Mouse (Mus musculus) C2C12 (cell line): ENCODE measurements around the gene Nsl1. TPM values are rescaled to one million over a fixed set of nuclear protein-coding genes. Genes with fewer than 3 reads are reported as not detected.

Experiments
- H3K27me3 ChIP-seq: one replicate; pipeline ENCODE4 v1.6.1; 2011; ENCODE audit not compliant: control insufficient read depth, insufficient read depth, insufficient read length
- H3K36me3 ChIP-seq: one replicate; pipeline ENCODE4 v1.6.1; 2011; ENCODE audit not compliant: control insufficient read depth, insufficient read depth
- H3K4me3 ChIP-seq: one replicate; pipeline ENCODE4 v1.5.1; 2011; ENCODE audit warnings: mild to moderate bottlenecking, control low read depth; ENCODE audit not compliant: poor library complexity, insufficient read depth, severe bottlenecking
- H3K79me2 ChIP-seq: one replicate; pipeline ENCODE4 v1.6.1; 2011; ENCODE audit not compliant: control insufficient read depth, insufficient read depth
- H3K79me3 ChIP-seq: one replicate; pipeline ENCODE4 v1.6.1; 2011; ENCODE audit warnings: low read depth, control low read depth
- H3ac ChIP-seq: one replicate; pipeline ENCODE3; 2011; ENCODE audit warnings: low read depth; ENCODE audit not compliant: control insufficient read depth, insufficient read length
- CEBPB ChIP-seq: IDR thresholded peaks from one replicate; pipeline ENCODE4 v1.6.1; 2011; ENCODE audit warnings: low read depth, mild to moderate bottlenecking, control low read depth, moderate library complexity
- CTCF ChIP-seq: IDR thresholded peaks from one replicate; pipeline ENCODE4 v1.5.1; 2011; ENCODE audit not compliant: control insufficient read depth, insufficient read depth, insufficient read length
- FOSL1 ChIP-seq: IDR thresholded peaks from one replicate; pipeline ENCODE4 v1.8.0; 2011; ENCODE audit warnings: mild to moderate bottlenecking, low read length; ENCODE audit not compliant: poor library complexity, insufficient read depth, severe bottlenecking
- MAX ChIP-seq: IDR thresholded peaks from one replicate; pipeline ENCODE4 v1.6.1; 2011; ENCODE audit warnings: mild to moderate bottlenecking, control low read depth
- MYOD1 ChIP-seq: IDR thresholded peaks from one replicate; pipeline ENCODE4 v1.6.1; 2011; ENCODE audit warnings: low read depth; ENCODE audit not compliant: control insufficient read depth, insufficient read length
- MYOG ChIP-seq: IDR thresholded peaks from one replicate; pipeline ENCODE4 v1.6.1; 2011; ENCODE audit not compliant: control insufficient read depth, insufficient read length; ENCODE audit errors: extremely low read depth
- USF1 ChIP-seq: IDR thresholded peaks from one replicate; pipeline ENCODE4 v1.6.1; 2011; ENCODE audit warnings: low read depth, mild to moderate bottlenecking, control low read depth, moderate library complexity
- polyA plus RNA-seq: library from polyadenylated mRNA; unstranded; fragments of >200 nt; fragmentation: generic; extraction: Trizol; gene quantifications from one replicate; pipeline ENCODE4 v1.2.1, GENCODE M21; 2012; ENCODE audit warnings: missing spikeins

The Nsl1 gene
- polyA plus RNA-seq, 1 experiment: 9.4 TPM

DNA sequence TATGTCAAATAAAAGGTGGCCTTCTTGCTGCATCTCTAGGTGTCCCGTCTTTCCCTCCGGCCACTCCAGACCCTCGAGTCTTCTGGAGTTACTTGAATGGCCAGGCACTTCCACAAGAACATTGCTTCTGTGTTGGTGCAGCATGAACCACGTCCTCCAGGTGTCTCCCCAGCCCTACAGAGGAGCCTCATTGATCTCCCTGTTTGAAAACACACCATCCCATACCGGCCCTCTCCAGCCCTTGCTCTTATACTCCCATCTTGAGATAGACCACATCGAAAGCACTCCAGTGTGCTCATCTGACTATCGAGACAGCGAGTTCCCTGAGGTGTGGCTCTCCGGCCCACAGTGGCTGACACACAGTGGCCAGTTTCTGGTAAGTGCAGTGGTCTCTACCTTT, 32.2 kb downstream of the Nsl1 start:
- H3ac ChIP-seq: no peak overlapping the region

DNA sequence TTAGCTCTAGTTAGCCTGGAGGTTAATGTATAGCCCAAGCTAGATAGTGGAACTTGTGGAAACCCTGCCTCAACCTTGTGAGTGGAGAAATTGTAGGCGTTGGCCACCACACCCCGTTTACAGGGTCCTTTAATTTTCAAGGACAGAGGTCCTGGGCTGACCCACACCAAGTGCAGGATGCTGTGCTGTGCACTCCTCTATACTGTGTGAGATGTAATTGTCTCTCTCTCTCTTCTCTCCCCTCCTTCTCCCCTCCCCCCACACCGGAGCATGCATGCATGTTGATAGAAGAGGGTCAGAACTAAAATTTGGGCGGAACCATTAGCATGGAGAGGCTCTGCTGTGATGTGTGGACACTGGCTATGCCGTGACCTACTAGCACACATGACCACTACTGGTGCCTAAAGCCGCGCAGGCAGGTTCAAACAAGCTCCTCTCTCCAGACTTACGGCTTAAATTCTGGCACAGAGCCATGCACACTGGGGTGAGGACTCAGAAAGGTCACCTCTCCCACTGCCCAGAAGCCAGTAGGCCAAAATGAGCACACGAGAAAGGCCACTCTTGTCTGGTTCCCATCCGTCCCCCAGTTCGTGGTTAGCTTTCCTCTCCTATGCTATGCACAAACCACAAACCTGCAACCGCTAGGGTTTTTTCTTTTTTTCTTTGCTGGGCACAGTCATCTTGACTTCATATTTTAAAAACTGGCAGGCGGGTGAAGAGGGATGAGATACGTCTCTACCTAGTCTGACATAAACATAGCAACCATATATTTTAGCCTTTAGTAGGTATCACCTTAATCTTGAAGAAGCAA, 34.3 kb downstream of the Nsl1 start:
- Histone ChIP-seq H3ac (no peak overlapping the region), H3K36me3 (no peaks in the 10 kb centered on the region), H3K27me3 (no peaks in the 10 kb centered on the region), H3K4me3 (no peak overlapping the region), H3K79me3 (no peaks in the 10 kb centered on the region), H3K79me2 (no peaks in the 10 kb centered on the region)
- TF ChIP-seq CEBPB (no peak), USF1 (no peak), MYOD1 (no peak), MYOG (no peak), FOSL1 (no peak), CTCF (no peak)

More for the DNA sequence above, 32.2 kb downstream of the Nsl1 start:
- no peaks in the 10 kb centered on the region for H3K27me3 ChIP-seq
- TF ChIP-seq MYOG (no peak), CEBPB (no peak), MAX (no peak), MYOD1 (no peak), CTCF (no peak), USF1 (no peak), FOSL1 (no peak)
- H3K79me2 ChIP-seq: no peaks in the 10 kb centered on the region
- H3K36me3 ChIP-seq: no peaks in the 10 kb centered on the region
- H3K79me3 ChIP-seq: no peaks in the 10 kb centered on the region
- no peak overlapping the region for H3K4me3 ChIP-seq

DNA sequence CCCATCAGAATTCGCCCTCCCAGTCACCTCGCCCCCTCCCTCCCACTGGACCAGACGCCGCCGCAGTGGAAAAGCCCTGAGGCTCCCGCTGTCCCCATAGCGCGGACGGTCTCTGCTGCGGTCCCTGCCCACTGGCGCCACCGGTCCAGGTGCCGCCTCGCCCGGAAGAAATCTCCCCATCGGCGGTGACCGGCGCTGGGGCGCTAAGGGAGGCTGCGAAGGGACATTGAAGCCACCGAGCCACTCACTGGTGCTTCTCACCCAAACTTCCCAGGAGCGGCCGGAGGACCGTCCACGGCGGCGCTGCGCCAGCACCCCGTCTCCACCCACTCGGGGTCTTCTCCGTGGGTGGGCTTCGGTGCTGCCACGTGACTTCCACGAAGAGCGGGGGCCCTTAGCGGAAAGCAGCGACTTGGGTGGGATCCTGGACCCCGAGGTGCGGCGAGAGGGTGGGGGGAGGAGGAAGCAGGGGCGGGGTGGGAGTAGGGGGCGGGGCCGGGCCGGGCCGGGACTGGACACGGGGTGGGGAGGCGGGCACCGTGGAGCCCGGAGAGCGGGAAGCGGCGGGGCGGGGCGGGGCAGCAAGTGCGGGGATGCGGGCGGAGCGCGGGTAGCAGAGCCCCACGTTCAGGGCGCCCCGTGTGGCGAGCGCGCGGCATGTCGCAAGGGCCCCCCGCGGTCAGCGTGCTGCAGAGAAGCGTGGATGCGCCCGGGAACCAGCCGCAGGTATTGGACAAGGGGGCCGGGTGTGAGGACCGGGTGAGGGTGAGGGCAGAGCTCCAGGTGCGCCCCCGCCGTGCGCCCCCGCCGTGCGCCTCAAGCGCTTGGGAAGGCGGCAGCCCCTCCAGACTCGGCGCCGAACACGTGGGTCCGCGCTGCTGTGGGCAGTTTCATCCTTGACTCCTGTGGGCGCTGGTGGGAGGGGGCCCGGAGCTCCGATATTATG, 35.3 kb downstream of the Nsl1 start, which contains the start of gene Batf3:
TSS of gene Batf3 (plus strand) at position 46 of the 946 bp plus-strand sequence.
- Histone ChIP-seq H3K4me3 (no peak within 1 kb of the TSS), H3K27me3 (no peaks in the 10 kb centered on the region), H3K79me3 (no peaks in the 10 kb centered on the region), H3K36me3 (no peaks in the 10 kb centered on the region), H3ac (peak within 1 kb of the TSS; percentile 7), H3K79me2 (no peaks in the 10 kb centered on the region)
- TF ChIP-seq CTCF (peak; percentile 52), CEBPB (no peak)

DNA sequence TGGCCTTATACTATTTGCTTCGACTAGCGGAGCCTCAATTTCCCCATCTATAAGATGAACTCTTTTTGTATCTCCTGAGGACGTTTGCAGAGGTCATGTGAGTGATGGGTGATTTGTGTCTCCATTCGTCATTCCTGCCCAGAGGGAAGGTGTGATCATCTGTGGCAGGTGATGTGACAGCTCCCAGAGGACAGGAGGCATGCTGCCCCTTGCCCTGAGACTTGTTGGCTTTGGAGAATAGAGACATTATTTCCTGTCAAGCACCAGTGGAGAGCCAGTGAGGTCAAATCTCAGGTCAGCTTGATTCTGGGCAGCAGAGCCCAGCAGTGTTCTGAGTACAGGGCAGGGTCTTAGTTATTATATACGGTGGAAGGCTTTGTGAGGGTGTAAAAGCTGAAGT, 36.3 kb downstream of the Nsl1 start:
- Histone ChIP-seq H3K27me3 (no peaks in the 10 kb centered on the region), H3K79me3 (no peaks in the 10 kb centered on the region), H3K79me2 (no peaks in the 10 kb centered on the region), H3ac (no peak overlapping the region), H3K36me3 (no peaks in the 10 kb centered on the region), H3K4me3 (no peak overlapping the region)
- no peak for TF ChIP-seq MYOG
- TF ChIP-seq CTCF: no peak
- no peak for TF ChIP-seq USF1
- TF ChIP-seq MYOD1: no peak
- no peak for TF ChIP-seq FOSL1
- TF ChIP-seq CEBPB: no peak

DNA sequence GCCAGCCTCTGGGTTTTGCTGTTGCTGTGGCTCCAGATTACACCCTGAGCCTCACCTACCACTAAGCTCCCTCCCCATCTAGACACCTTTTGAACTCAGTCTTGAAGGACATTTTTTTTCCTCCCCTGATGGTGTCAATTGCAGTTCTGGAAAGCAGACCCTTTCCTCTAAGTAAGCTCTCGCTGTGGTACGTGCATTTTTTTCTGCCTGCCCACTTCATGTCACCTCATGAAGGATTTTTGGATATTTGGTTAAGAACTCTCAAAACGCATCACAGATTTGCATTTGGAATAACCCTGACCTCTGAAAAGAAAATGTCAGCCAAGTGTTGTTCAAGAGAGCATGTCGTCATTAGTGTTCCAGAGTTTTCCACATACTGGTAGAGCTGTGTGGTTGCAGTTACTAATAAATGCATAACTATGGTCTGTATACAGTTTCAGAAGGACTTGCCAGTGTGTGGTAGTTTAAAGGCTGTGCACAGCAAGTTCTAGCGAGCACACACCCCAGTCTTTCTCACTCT, 37.0 kb downstream of the Nsl1 start:
- TF ChIP-seq MAX (no peak), FOSL1 (no peak), MYOD1 (no peak), CEBPB (no peak), MYOG (no peak), USF1 (no peak), CTCF (no peak)
- H3K79me2 ChIP-seq: no peaks in the 10 kb centered on the region
- H3K36me3 ChIP-seq: no peaks in the 10 kb centered on the region
- H3K79me3 ChIP-seq: no peaks in the 10 kb centered on the region
- no peaks in the 10 kb centered on the region for H3K27me3 ChIP-seq
- no peak overlapping the region for H3K4me3 ChIP-seq
- H3ac ChIP-seq: no peak overlapping the region
